Mouse (Mus musculus) C2C12 (cell line): ENCODE results near the gene Bicra. TPM values are rescaled to one million over a fixed set of nuclear protein-coding genes. Genes with fewer than 3 reads are reported as not detected.
A peak's percentile ranks its signal among the peaks of the same experiment; 100 is the strongest.

Experiments used
- H3K27me3 ChIP-seq: one replicate; pipeline ENCODE4 v1.6.1; 2011; ENCODE audit not compliant: control insufficient read depth, insufficient read depth, insufficient read length
- H3K36me3 ChIP-seq: one replicate; pipeline ENCODE4 v1.6.1; 2011; ENCODE audit not compliant: control insufficient read depth, insufficient read depth
- H3K4me3 ChIP-seq: one replicate; pipeline ENCODE4 v1.5.1; 2011; ENCODE audit warnings: mild to moderate bottlenecking, control low read depth; ENCODE audit not compliant: poor library complexity, insufficient read depth, severe bottlenecking
- H3K79me2 ChIP-seq: one replicate; pipeline ENCODE4 v1.6.1; 2011; ENCODE audit not compliant: control insufficient read depth, insufficient read depth
- H3K79me3 ChIP-seq: one replicate; pipeline ENCODE4 v1.6.1; 2011; ENCODE audit warnings: low read depth, control low read depth
- H3ac ChIP-seq: one replicate; pipeline ENCODE3; 2011; ENCODE audit warnings: low read depth; ENCODE audit not compliant: control insufficient read depth, insufficient read length
- CEBPB ChIP-seq: IDR thresholded peaks from one replicate; pipeline ENCODE4 v1.6.1; 2011; ENCODE audit warnings: low read depth, mild to moderate bottlenecking, control low read depth, moderate library complexity
- CTCF ChIP-seq: IDR thresholded peaks from one replicate; pipeline ENCODE4 v1.5.1; 2011; ENCODE audit not compliant: control insufficient read depth, insufficient read depth, insufficient read length
- FOSL1 ChIP-seq: IDR thresholded peaks from one replicate; pipeline ENCODE4 v1.8.0; 2011; ENCODE audit warnings: mild to moderate bottlenecking, low read length; ENCODE audit not compliant: poor library complexity, insufficient read depth, severe bottlenecking
- MAX ChIP-seq: IDR thresholded peaks from one replicate; pipeline ENCODE4 v1.6.1; 2011; ENCODE audit warnings: mild to moderate bottlenecking, control low read depth
- MYOD1 ChIP-seq: IDR thresholded peaks from one replicate; pipeline ENCODE4 v1.6.1; 2011; ENCODE audit warnings: low read depth; ENCODE audit not compliant: control insufficient read depth, insufficient read length
- MYOG ChIP-seq: IDR thresholded peaks from one replicate; pipeline ENCODE4 v1.6.1; 2011; ENCODE audit not compliant: control insufficient read depth, insufficient read length; ENCODE audit errors: extremely low read depth
- USF1 ChIP-seq: IDR thresholded peaks from one replicate; pipeline ENCODE4 v1.6.1; 2011; ENCODE audit warnings: low read depth, mild to moderate bottlenecking, control low read depth, moderate library complexity
- long read RNA-seq, 2 experiments: library from polyadenylated mRNA; unstranded; transcript quantifications; one replicate each; pipeline ENCODE4 v2.0.0; 2019 to 2020
- polyA plus RNA-seq: library from polyadenylated mRNA; unstranded; fragments of >200 nt; fragmentation: generic; extraction: Trizol; gene quantifications from one replicate; pipeline ENCODE4 v1.2.1, GENCODE M21; 2012; ENCODE audit warnings: missing spikeins

Gene Bicra
- 4.3 TPM for polyA plus RNA-seq
- long read RNA-seq, experiment 1: 0 reads
- long read RNA-seq, experiment 2, partial matches to known transcripts: 2 of 5 reads
- long read RNA-seq, experiment 2, other reads (novel, unspliced or antisense): 3 of 5 reads

- Histone ChIP-seq H3K36me3 (no peaks in the 10 kb centered on the region), H3K27me3 (no peaks in the 10 kb centered on the region), H3K79me2 (peaks cover 58% of the 10 kb centered on the region), H3K79me3 (peaks cover 48% of the 10 kb centered on the region), H3ac (peak within 1 kb of the TSS; percentile 92), H3K4me3 (peak within 1 kb of the TSS; percentile 71)
- peak; percentile 62 for TF ChIP-seq MAX
- TF ChIP-seq CEBPB: no peak
Measured at GRCm38 (mm10) chr7:16047338-16048146, at the start of gene Bicra. TSS of gene Bicra (minus strand) at chr7:16047921.

- TF ChIP-seq MYOD1 (no peak), CTCF (no peak), USF1 (no peak), FOSL1 (no peak), MYOG (no peak), CEBPB (no peak), MAX (no peak)
- peaks cover 9% of the 10 kb centered on the region for H3K79me3 ChIP-seq
- H3K4me3 ChIP-seq: no peak overlapping the region
- no peaks in the 10 kb centered on the region for H3K36me3 ChIP-seq
- H3K79me2 ChIP-seq: peaks cover 11% of the 10 kb centered on the region
- H3ac ChIP-seq: no peak overlapping the region
- H3K27me3 ChIP-seq: peaks cover 37% of the 10 kb centered on the region
Measured at GRCm38 (mm10) chr7:16094592-16094991, 46.9 kb upstream of the Bicra start.

- H3K27me3 ChIP-seq: peaks cover 30% of the 10 kb centered on the region
- no peak overlapping the region for H3ac ChIP-seq
- H3K4me3 ChIP-seq: no peak overlapping the region
- TF ChIP-seq MYOD1 (no peak), USF1 (no peak), CEBPB (no peak), MYOG (no peak), CTCF (no peak), FOSL1 (no peak), MAX (no peak)
- no peaks in the 10 kb centered on the region for H3K79me3 ChIP-seq
- no peaks in the 10 kb centered on the region for H3K79me2 ChIP-seq
- no peaks in the 10 kb centered on the region for H3K36me3 ChIP-seq
Measured at GRCm38 (mm10) chr7:16087587-16087986, 39.9 kb upstream of the Bicra start.

GRCm38 (mm10) chr7:16083361-16083760, 35.6 kb upstream of the Bicra start:
- Histone ChIP-seq H3ac (no peak overlapping the region), H3K27me3 (peaks cover 37% of the 10 kb centered on the region), H3K36me3 (no peaks in the 10 kb centered on the region), H3K4me3 (no peak overlapping the region), H3K79me2 (no peaks in the 10 kb centered on the region), H3K79me3 (no peaks in the 10 kb centered on the region)
- TF ChIP-seq USF1 (no peak), CTCF (no peak), MYOG (no peak), FOSL1 (no peak), MYOD1 (no peak), CEBPB (no peak), MAX (no peak)

GRCm38 (mm10) chr7:16080581-16080980, 32.9 kb upstream of the Bicra start:
- TF ChIP-seq USF1 (no peak), FOSL1 (no peak), MYOD1 (no peak), CTCF (no peak), MAX (no peak), MYOG (no peak), CEBPB (no peak)
- no peak overlapping the region for H3K4me3 ChIP-seq
- H3K36me3 ChIP-seq: no peaks in the 10 kb centered on the region
- H3K27me3 ChIP-seq: peaks cover 49% of the 10 kb centered on the region
- no peaks in the 10 kb centered on the region for H3K79me2 ChIP-seq
- H3ac ChIP-seq: no peak overlapping the region
- no peaks in the 10 kb centered on the region for H3K79me3 ChIP-seq

GRCm38 (mm10) chr7:16079947-16080346, 32.2 kb upstream of the Bicra start:
- Histone ChIP-seq H3K4me3 (no peak overlapping the region), H3K79me3 (no peaks in the 10 kb centered on the region), H3K36me3 (no peaks in the 10 kb centered on the region), H3K79me2 (no peaks in the 10 kb centered on the region), H3ac (no peak overlapping the region), H3K27me3 (peaks cover 49% of the 10 kb centered on the region)
- no peak for TF ChIP-seq FOSL1
- no peak for TF ChIP-seq CEBPB
- no peak for TF ChIP-seq USF1
- no peak for TF ChIP-seq MYOG
- no peak for TF ChIP-seq CTCF
- TF ChIP-seq MAX: no peak
- no peak for TF ChIP-seq MYOD1
